Mouse (Mus musculus): ENCODE results near the gene Kpna2. TPM values are rescaled to one million over a fixed set of nuclear protein-coding genes. Genes with fewer than 3 reads are reported as not detected.

Gene Kpna2
- polyA plus RNA-seq, 1 experiment from 2014 or later, result 57.2 TPM

GRCm38 (mm10) chr11:106954566-106954965, 44.8 kb downstream of the Kpna2 start:
- H3K79me2 ChIP-seq (ENCODE audit: inconsistent target), result no peaks in the 10 kb centered on the region
- H3K36me3 ChIP-seq (ENCODE audit: inconsistent target), result no peaks in the 10 kb centered on the region
- no peak overlapping the region for H3K27ac ChIP-seq
- WGBS (ENCODE audit: missing documents), result 86% methylated on average over 8 of the region's 8 CpGs
- no peak overlapping the region for H3K4me3 ChIP-seq (ENCODE audit: inconsistent target)

GRCm38 (mm10) chr11:106954116-106954515, 45.2 kb downstream of the Kpna2 start:
- Histone ChIP-seq H3K79me2 (ENCODE audit: inconsistent target) (no peaks in the 10 kb centered on the region), H3K27ac (no peak overlapping the region), H3K4me3 (ENCODE audit: inconsistent target) (no peak overlapping the region), H3K36me3 (ENCODE audit: inconsistent target) (no peaks in the 10 kb centered on the region)
- 82% methylated on average over 8 of the region's 9 CpGs for WGBS (ENCODE audit: missing documents)

Other genes with a start within 250 kb of the Kpna2 start
- gene Pecam1, start 248.9 kb downstream of the Kpna2 start, polyA plus RNA-seq (2018), result 0.71 to 1.5 TPM (median 0.98 TPM) in 3 replicates
- gene Milr1, start 248.3 kb downstream of the Kpna2 start, polyA plus RNA-seq (2018), result 97.9 to 163 TPM (median 103 TPM) in 3 replicates
- 1.2 to 4.5 TPM (median 1.9 TPM) in 3 replicates for gene Polg2, start 220.0 kb downstream of the Kpna2 start, polyA plus RNA-seq (2018)
- gene Ddx5, start 210.4 kb downstream of the Kpna2 start, polyA plus RNA-seq (2018), result 399 to 726 TPM (median 627 TPM) in 3 replicates
- 6.7 to 17.1 TPM (median 14.3 TPM) in 3 replicates for gene Cep95, start 210.3 kb downstream of the Kpna2 start, polyA plus RNA-seq (2018)
- 13.7 to 17.8 TPM (median 15.9 TPM) in 3 replicates for gene Smurf2, start 78.8 kb downstream of the Kpna2 start, polyA plus RNA-seq (2018)
- gene 1810010H24Rik, start 26.1 kb upstream of the Kpna2 start, polyA plus RNA-seq (2018), result 0.27 to 0.42 TPM (median 0.29 TPM) in 3 replicates
- gene Bptf, start 132.6 kb upstream of the Kpna2 start, polyA plus RNA-seq (2018), result 25.0 to 37.1 TPM (median 25.6 TPM) in 3 replicates
- gene Nol11, start 189.8 kb upstream of the Kpna2 start, polyA plus RNA-seq (2018), result 13.8 to 29.6 TPM (median 15.7 TPM) in 3 replicates